Mouse (Mus musculus) C2C12 (cell line): Measurements from ENCODE around the gene Mob1b.

Experiments
- CEBPB ChIP-seq: IDR thresholded peaks from one replicate; pipeline ENCODE4 v1.6.1; 2011; ENCODE audit warnings: low read depth, mild to moderate bottlenecking, control low read depth, moderate library complexity
- CTCF ChIP-seq: IDR thresholded peaks from one replicate; pipeline ENCODE4 v1.5.1; 2011; ENCODE audit not compliant: control insufficient read depth, insufficient read depth, insufficient read length
- USF1 ChIP-seq: IDR thresholded peaks from one replicate; pipeline ENCODE4 v1.6.1; 2011; ENCODE audit warnings: low read depth, mild to moderate bottlenecking, control low read depth, moderate library complexity

- TF ChIP-seq CTCF (no peak), CEBPB (no peak), USF1 (no peak)
Measured at GRCm38 (mm10) chr5:88679341-88679740, 41.3 kb upstream of the Mob1b start.
